Mouse (Mus musculus): ENCODE results near the gene Gabra5. TPM values are rescaled to one million over a fixed set of nuclear protein-coding genes. Genes with fewer than 3 reads are reported as not detected.

Gabra5 gene
- polyA plus RNA-seq, 1 experiment from 2014 or later = 1.1 TPM

- ATAC-seq (ENCODE audit: low FRiP score) = no peak
- H3K27ac ChIP-seq = no peak overlapping the region
- 92% methylated on average over 1 of the region's 1 CpGs for WGBS
Measured at GRCm38 (mm10) chr7:57471316-57471715, 38.5 kb downstream of the Gabra5 start.

GRCm38 (mm10) chr7:57460354-57460753 lies 49.5 kb downstream of the Gabra5 start:
- Histone ChIP-seq H3K4me2 (replicated peaks) (no peak overlapping the region), H3K9me3 (replicated peaks) (no peaks in the 10 kb centered on the region), H3K27ac (no peak overlapping the region), H3K4me3 (no peak overlapping the region), H3K27me3 (no peaks in the 10 kb centered on the region), H3K9ac (no peak overlapping the region), H3K36me3 (no peaks in the 10 kb centered on the region), H3K4me1 (no peaks in the 10 kb centered on the region)
- WGBS = 68% methylated on average over 5 of the region's 5 CpGs
- ATAC-seq (ENCODE audit: low FRiP score) = no peak

More at GRCm38 (mm10) chr7:57471316-57471715, 38.5 kb downstream of the Gabra5 start:
- Histone ChIP-seq H3K27me3 (no peaks in the 10 kb centered on the region), H3K9me3 (replicated peaks) (no peaks in the 10 kb centered on the region), H3K36me3 (no peaks in the 10 kb centered on the region), H3K4me3 (no peak overlapping the region), H3K4me2 (replicated peaks) (no peak overlapping the region), H3K9ac (no peak overlapping the region), H3K4me1 (no peaks in the 10 kb centered on the region)

GRCm38 (mm10) chr7:57448239-57448638 lies 61.6 kb downstream of the Gabra5 start:
- ATAC-seq (ENCODE audit: low FRiP score) = no peak
- no peaks in the 10 kb centered on the region for H3K36me3 ChIP-seq
- H3K4me3 ChIP-seq = no peak overlapping the region
- no peaks in the 10 kb centered on the region for H3K27me3 ChIP-seq
- H3K27ac ChIP-seq = no peak overlapping the region
- WGBS = 60% methylated on average over 1 of the region's 1 CpGs
- H3K9ac ChIP-seq = no peak overlapping the region
- H3K9me3 ChIP-seq (replicated peaks) = no peaks in the 10 kb centered on the region
- H3K4me1 ChIP-seq = no peaks in the 10 kb centered on the region
- no peak overlapping the region for H3K4me2 ChIP-seq (replicated peaks)

GRCm38 (mm10) chr7:57422675-57423074 lies 87.2 kb downstream of the Gabra5 start:
- H3K4me2 ChIP-seq (replicated peaks) = no peak overlapping the region
- no peak overlapping the region for H3K27ac ChIP-seq
- 86% methylated on average over 1 of the region's 1 CpGs for WGBS
- no peak for ATAC-seq (ENCODE audit: low FRiP score)
- H3K4me1 ChIP-seq = no peaks in the 10 kb centered on the region
- no peaks in the 10 kb centered on the region for H3K27me3 ChIP-seq
- no peaks in the 10 kb centered on the region for H3K9me3 ChIP-seq (replicated peaks)
- H3K9ac ChIP-seq = no peak overlapping the region
- H3K4me3 ChIP-seq = no peak overlapping the region
- H3K36me3 ChIP-seq = no peaks in the 10 kb centered on the region

DNA sequence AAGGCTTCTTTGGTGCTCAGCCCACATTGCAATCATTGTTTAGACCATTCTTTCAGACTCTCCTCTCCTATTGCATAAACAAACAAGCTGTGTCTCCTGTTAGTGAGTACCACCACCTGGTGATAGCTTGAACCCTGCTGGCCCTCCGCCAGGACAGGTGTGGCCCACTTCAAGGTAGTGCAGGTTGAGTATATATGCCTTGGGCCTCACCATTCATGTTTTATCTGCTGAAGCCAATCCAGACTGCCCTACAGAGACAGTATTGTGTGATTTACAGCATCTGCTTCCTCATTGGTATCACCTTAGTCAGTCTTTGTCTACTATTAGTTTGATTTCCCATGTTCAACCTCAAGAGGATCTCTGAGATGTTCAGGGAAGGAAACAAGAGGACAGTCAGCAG lies 88.8 kb downstream of the Gabra5 start:
- no peak overlapping the region for H3K27ac ChIP-seq
- no peaks in the 10 kb centered on the region for H3K36me3 ChIP-seq
- no peak overlapping the region for H3K4me3 ChIP-seq
- no peak overlapping the region for H3K9ac ChIP-seq
- no peak for ATAC-seq (ENCODE audit: low FRiP score)
- H3K9me3 ChIP-seq (replicated peaks) = no peaks in the 10 kb centered on the region
- H3K27me3 ChIP-seq = no peaks in the 10 kb centered on the region
- H3K4me1 ChIP-seq = no peaks in the 10 kb centered on the region
- 91% methylated on average over 1 of the region's 1 CpGs for WGBS
- no peak overlapping the region for H3K4me2 ChIP-seq (replicated peaks)

- Histone ChIP-seq H3K4me1 (no peaks in the 10 kb centered on the region), H3K9ac (no peak within 1 kb of the TSS), H3K4me3 (no peak within 1 kb of the TSS), H3K4me2 (replicated peaks) (no peak within 1 kb of the TSS), H3K36me3 (no peaks in the 10 kb centered on the region), H3K27ac (no peak within 1 kb of the TSS), H3K27me3 (no peaks in the 10 kb centered on the region), H3K9me3 (replicated peaks) (no peaks in the 10 kb centered on the region)
- WGBS = 78% methylated on average over 2 of the region's 2 CpGs
- ATAC-seq (ENCODE audit: low FRiP score) = no peak
Measured at GRCm38 (mm10) chr7:57419392-57419791, 90.5 kb downstream of the Gabra5 start, which contains the start of gene Gabrb3. Gene Gabrb3 (plus strand): TSS chr7:57419692.

- H3K4me3 ChIP-seq = no peak overlapping the region
- H3K4me2 ChIP-seq (replicated peaks) = no peak overlapping the region
- 20% methylated on average over 1 of the region's 1 CpGs for WGBS
- no peak overlapping the region for H3K9ac ChIP-seq
- H3K4me1 ChIP-seq = no peaks in the 10 kb centered on the region
- peak; percentile 48; the same call in 1 of the 2 replicates for ATAC-seq (ENCODE audit: low FRiP score)
- no peaks in the 10 kb centered on the region for H3K36me3 ChIP-seq
- no peak overlapping the region for H3K27ac ChIP-seq
- no peaks in the 10 kb centered on the region for H3K9me3 ChIP-seq (replicated peaks)
- H3K27me3 ChIP-seq = no peaks in the 10 kb centered on the region
Measured at GRCm38 (mm10) chr7:57412896-57413295, 97.0 kb downstream of the Gabra5 start.

DNA sequence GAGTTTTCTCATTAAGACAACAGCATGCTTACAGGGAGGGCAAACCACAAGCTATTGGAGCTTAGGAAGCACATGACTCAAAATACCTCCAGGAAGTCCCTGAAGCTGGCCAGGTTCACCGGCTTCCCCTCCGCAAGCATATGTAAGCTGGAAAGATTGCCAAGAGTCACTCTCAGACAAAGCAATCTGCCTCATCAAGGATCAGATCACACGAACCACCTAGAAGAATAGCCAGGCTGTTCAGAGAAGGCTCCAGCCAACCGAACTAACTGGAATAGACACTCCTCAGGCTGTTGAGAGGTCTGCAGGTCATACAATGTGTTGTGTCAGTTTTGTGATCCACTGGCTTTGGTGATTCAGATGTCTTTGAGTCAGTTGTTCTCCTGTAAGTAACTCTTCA lies 98.7 kb downstream of the Gabra5 start:
- 77% methylated on average over 4 of the region's 4 CpGs for WGBS
- H3K4me2 ChIP-seq (replicated peaks) = no peak overlapping the region
- H3K36me3 ChIP-seq = no peaks in the 10 kb centered on the region
- no peaks in the 10 kb centered on the region for H3K27me3 ChIP-seq
- no peaks in the 10 kb centered on the region for H3K9me3 ChIP-seq (replicated peaks)
- no peaks in the 10 kb centered on the region for H3K4me1 ChIP-seq
- H3K9ac ChIP-seq = no peak overlapping the region
- H3K4me3 ChIP-seq = no peak overlapping the region
- no peak overlapping the region for H3K27ac ChIP-seq
- no peak for ATAC-seq (ENCODE audit: low FRiP score)

- Histone ChIP-seq H3K4me2 (replicated peaks) (no peak overlapping the region), H3K27me3 (no peaks in the 10 kb centered on the region), H3K4me3 (no peak overlapping the region), H3K4me1 (0 out of 2 replicates have a peak, but pooled peaks cover 2% of the 10 kb centered on the region), H3K9me3 (replicated peaks) (no peaks in the 10 kb centered on the region), H3K27ac (no peak overlapping the region), H3K9ac (no peak overlapping the region), H3K36me3 (no peaks in the 10 kb centered on the region)
- ATAC-seq (ENCODE audit: low FRiP score) = no peak
- 85% methylated on average over 4 of the region's 4 CpGs for WGBS
Measured at GRCm38 (mm10) chr7:57393551-57393950, 116.3 kb downstream of the Gabra5 start.

- Histone ChIP-seq H3K27ac (no peak overlapping the region), H3K4me3 (no peak overlapping the region), H3K9ac (no peak overlapping the region), H3K4me1 (0 out of 2 replicates have a peak, but pooled peaks cover 2% of the 10 kb centered on the region), H3K4me2 (replicated peaks) (no peak overlapping the region), H3K36me3 (no peaks in the 10 kb centered on the region), H3K27me3 (peaks cover 26% of the 10 kb centered on the region), H3K9me3 (replicated peaks) (no peaks in the 10 kb centered on the region)
- no peak for ATAC-seq (ENCODE audit: low FRiP score)
- 44% methylated on average over 4 of the region's 4 CpGs for WGBS
Measured at GRCm38 (mm10) chr7:57390046-57390445, 119.8 kb downstream of the Gabra5 start.

DNA sequence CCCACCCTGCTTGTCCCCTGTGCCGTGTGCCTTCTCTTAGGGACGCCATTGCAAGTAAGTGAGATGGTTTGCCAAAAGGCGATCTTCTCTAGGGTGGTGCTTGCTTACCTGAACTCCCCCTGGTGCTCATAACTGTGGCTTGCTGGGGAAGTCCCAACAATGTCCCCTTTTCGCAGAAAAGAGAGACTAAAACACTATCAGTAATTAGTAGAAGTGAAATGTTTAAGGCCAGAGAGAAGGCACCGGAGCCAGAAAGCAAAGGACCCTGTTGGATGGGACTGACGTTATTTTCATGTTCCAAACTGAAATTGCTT lies 122.6 kb downstream of the Gabra5 start:
- Histone ChIP-seq H3K27ac (no peak overlapping the region), H3K4me1 (0 out of 2 replicates have a peak, but pooled peaks cover 2% of the 10 kb centered on the region), H3K9ac (peak overlapping the region; percentile 61; the same call in 1 of the 2 replicates), H3K4me2 (replicated peaks) (peak overlapping the region; percentile 90), H3K9me3 (replicated peaks) (no peaks in the 10 kb centered on the region), H3K36me3 (no peaks in the 10 kb centered on the region), H3K4me3 (peak overlapping the region; percentile 58), H3K27me3 (peaks cover 33% of the 10 kb centered on the region)
- no peak for ATAC-seq (ENCODE audit: low FRiP score)
- WGBS = 22% methylated on average over 6 of the region's 6 CpGs

GRCm38 (mm10) chr7:57386517-57387340 lies 123.1 kb downstream of the Gabra5 start, which contains the start of gene Gabrg3:
Gene Gabrg3 (minus strand): TSS chr7:57387188.
- peak within 1 kb of the TSS; percentile 58 for H3K4me3 ChIP-seq
- H3K4me2 ChIP-seq (replicated peaks) = peak within 1 kb of the TSS; percentile 90
- ATAC-seq (ENCODE audit: low FRiP score) = peak; percentile 86
- H3K36me3 ChIP-seq = no peaks in the 10 kb centered on the region
- H3K27me3 ChIP-seq = peaks cover 33% of the 10 kb centered on the region
- under 1% methylated on average over 67 of the region's 71 CpGs for WGBS
- peak within 1 kb of the TSS; percentile 61 for H3K9ac ChIP-seq
- H3K9me3 ChIP-seq (replicated peaks) = no peaks in the 10 kb centered on the region
- 0 out of 2 replicates have a peak, but pooled peaks cover 2% of the 10 kb centered on the region for H3K4me1 ChIP-seq
- H3K27ac ChIP-seq = no peak within 1 kb of the TSS

- Histone ChIP-seq H3K27ac (no peak overlapping the region), H3K4me2 (replicated peaks) (no peak overlapping the region), H3K36me3 (no peaks in the 10 kb centered on the region), H3K4me1 (0 out of 2 replicates have a peak, but pooled peaks cover under 1% of the 10 kb centered on the region), H3K9me3 (replicated peaks) (no peaks in the 10 kb centered on the region), H3K27me3 (peaks cover 33% of the 10 kb centered on the region), H3K9ac (no peak overlapping the region), H3K4me3 (no peak overlapping the region)
- peak; percentile 27; the same call in 1 of the 2 replicates for ATAC-seq (ENCODE audit: low FRiP score)
- 35% methylated on average over 4 of the region's 4 CpGs for WGBS
Measured at GRCm38 (mm10) chr7:57384112-57384511, 125.7 kb downstream of the Gabra5 start.
